Mouse (Mus musculus): ENCODE results near the gene Dpp9.

DNA sequence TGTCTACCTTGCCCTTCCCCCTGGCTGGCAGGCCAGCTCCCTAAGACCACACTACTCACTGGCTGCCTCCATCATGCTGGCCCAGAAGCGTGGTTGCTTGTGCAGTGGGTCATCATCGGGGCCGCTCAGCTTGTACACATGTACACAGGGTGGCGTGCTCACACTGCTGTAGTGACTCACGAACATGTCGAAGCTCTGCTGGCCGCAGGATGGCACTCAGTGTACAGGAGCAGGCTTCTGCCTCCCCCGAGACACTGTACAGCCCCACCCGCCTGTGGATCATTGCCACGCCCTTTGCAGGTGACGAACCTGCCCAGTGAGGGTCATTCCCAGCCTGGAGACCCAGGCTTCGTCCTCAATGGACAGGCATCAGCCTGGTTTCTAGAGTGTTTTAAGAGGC lies 24.3 kb downstream of the Dpp9 start:
- TF ChIP-seq CTCF (IDR thresholded peaks at IDR 0.05) (no peak), POLR2A (IDR thresholded peaks at IDR 0.05; ENCODE audit: insufficient read depth, low read depth, low read length) (no peak)

Data from heart, adult 2 months (tissue).